Mouse (Mus musculus): Measurements from ENCODE around the gene Orc5. TPM values are rescaled to one million over a fixed set of nuclear protein-coding genes. Genes with fewer than 3 reads are reported as not detected.
"Not testable (repeated sequence)": the region's sequence is repeated elsewhere in the genome, so short reads cannot be mapped to it uniquely, and the experiment has no call there.

Gene Orc5
- total RNA-seq, 1 experiment from 2014 or later = 20.5 TPM

DNA sequence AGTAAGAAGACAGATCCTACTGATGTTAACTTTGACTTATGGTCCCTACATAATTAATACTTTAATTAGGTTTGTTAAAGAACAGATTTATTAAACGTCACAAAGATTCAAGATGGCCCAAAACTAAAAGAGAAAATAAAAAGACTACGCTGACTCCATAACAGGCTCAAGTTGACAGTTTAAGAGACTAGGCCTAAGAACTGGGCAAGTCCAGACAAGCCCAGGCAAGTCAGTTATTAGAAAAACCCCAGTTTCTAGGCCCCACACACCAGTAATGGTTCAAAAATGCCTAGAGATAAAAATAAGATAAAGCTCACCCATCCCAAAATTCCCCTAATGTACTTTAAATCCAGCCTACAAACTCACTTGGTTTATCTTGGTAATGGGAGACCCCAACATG is 7.6 kb downstream of the Orc5 start:
- no peak for ATAC-seq (ENCODE audit: extremely low read depth, insufficient number of reproducible peaks, low FRiP score, poor library complexity, severe bottlenecking)

DNA sequence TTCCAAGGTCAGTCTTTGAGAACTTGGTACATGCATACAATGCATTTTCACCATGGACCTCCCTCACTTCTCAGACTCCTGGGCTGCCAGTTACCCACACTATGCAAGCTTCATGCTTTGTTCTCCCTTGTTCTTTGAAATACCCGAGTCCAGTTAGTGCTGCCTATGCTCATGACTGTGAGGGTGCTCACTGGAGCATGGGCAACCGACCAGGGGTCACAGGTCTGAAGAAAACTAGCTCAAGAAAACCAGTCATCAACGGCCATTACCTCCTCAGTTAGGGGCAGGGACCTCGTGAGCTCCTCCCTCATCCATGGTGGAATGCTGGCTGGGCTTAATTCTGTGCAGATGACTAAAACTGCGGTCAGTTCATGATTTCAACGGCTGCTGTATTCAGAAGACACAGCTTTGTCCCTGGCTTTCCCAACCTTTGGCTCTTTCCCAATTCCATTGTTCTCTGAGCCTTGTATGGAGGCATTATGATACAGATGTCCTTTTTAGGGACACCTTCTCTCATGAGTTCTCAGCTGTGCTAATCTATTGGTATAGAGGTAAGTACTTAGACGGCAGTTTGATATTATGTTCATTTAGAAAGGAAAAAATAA is 11.1 kb downstream of the Orc5 start:
- ATAC-seq (ENCODE audit: extremely low read depth, insufficient number of reproducible peaks, low FRiP score, poor library complexity, severe bottlenecking) = no peak

DNA sequence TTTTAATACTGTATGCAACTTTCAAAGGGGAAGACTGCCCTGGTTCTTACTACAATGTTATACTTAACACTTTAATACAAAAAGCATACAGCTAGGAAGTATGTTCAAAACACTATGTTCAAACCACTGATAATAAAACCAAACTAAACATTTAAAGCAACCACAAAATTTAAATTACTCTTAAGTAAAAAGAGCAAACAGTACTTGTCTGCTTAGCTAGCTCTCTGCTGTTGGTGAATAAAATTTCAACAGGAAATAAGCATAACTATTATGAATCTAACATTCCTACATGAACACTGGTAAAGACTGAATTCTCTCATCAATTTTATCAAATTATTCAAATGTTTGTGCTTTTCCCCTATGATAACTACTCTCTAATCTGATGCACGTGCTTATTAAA is 13.5 kb downstream of the Orc5 start:
- ATAC-seq (ENCODE audit: extremely low read depth, insufficient number of reproducible peaks, low FRiP score, poor library complexity, severe bottlenecking) = no peak

DNA sequence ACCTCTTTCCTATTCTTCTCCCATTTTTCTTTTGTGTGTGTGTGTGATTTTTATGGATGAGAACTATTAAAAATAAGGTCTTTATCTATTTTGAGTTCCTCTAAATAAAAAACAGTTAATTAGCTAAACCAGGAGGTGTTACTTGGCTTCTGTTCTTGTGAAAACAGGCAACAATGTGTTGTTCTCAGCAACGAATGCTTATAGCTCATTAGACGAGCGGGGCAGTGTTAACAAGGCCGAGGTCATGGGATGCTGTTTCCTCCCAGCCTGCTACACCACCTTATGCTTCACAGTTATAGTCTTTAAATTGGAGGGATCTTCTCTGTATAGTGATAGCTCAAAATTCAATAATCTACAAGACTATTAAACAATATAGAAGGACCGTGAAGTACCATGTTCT is 17.7 kb downstream of the Orc5 start:
- ATAC-seq (ENCODE audit: extremely low read depth, insufficient number of reproducible peaks, low FRiP score, poor library complexity, severe bottlenecking) = no peak

DNA sequence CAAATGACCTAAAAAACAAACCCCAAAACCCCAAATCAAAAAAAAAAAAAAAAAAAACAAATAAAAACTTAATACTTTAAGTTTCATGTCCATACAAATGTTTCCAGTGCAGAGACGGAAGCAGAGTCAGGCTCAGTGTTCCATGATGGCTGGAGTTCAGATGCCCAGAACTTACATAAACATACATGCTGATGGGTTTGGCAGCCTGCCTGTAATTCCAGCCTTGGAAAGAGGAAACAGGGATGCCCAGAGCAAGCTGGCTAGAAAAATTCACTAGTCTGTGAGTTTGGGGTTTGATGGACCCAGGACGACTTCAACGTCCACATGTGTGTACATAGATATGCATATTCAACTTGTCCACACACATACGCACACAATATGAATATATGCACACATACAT is 27.6 kb downstream of the Orc5 start:
- ATAC-seq (ENCODE audit: extremely low read depth, insufficient number of reproducible peaks, low FRiP score, poor library complexity, severe bottlenecking) = no peak

DNA sequence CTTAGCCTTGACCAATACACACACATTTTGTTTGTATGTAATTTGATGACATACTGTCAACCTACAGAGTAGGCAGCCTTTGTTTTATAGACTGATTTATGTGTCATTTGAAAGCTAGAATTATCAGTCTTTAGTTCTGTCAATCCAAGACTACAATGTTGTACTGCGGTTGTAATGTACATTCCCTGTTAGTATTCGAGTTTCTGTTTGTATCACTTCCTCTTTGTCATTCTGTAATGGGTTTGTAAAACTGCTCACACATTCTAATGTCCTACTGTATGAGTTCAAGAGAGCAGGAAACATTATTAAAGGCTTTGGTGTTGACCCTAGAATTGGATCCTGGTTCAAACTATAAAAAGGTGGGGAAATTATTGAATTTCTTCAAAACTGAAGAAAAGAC is 30.5 kb downstream of the Orc5 start:
- ATAC-seq (ENCODE audit: extremely low read depth, insufficient number of reproducible peaks, low FRiP score, poor library complexity, severe bottlenecking) = no peak

DNA sequence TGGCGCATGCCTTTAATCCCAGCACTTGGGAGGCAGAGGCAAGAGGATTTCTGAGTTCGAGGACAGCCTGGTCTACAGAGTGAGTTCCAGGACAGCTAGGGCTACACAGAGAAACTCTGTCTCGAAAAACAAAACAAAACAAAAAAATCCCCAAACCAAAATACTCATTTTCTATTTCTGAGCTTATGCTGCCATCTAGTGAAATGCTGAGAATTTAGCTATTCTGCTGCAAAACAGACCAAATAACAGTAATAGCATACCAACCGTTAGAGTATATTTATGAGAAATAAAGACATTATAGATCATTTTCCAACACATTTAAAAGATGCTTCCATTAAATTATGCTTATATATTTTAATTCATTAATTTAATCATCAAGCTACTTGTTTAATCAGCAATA is 34.5 kb downstream of the Orc5 start:
- not testable (repeated sequence) for ATAC-seq (ENCODE audit: extremely low read depth, insufficient number of reproducible peaks, low FRiP score, poor library complexity, severe bottlenecking)

DNA sequence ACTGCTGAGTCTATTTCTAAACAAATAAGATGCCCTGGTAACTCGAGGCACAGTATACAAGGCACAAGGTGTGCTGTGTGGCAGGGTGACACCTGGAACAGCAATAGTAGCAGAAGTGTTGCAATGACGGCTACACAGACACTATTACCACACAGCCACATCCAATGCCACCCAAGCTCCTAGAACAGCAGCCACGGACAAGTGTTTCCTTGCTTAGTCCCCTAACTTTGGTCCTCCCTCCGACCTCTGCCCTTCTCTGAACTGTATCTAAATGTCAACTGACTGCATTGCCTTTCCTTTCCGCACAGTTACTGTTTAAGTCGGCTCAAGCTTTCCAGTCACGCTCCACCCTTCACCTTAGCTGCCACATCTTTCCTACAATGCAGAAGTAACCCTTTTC is 36.0 kb downstream of the Orc5 start:
- not testable (repeated sequence) for ATAC-seq (ENCODE audit: extremely low read depth, insufficient number of reproducible peaks, low FRiP score, poor library complexity, severe bottlenecking)

DNA sequence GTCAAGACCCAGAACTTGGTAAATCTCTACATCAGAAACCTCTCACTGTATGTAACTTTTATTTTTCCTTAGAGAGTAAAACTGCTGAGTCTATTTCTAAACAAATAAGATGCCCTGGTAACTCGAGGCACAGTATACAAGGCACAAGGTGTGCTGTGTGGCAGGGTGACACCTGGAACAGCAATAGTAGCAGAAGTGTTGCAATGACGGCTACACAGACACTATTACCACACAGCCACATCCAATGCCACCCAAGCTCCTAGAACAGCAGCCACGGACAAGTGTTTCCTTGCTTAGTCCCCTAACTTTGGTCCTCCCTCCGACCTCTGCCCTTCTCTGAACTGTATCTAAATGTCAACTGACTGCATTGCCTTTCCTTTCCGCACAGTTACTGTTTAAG is 37.6 kb downstream of the Orc5 start:
- not testable (repeated sequence) for ATAC-seq (ENCODE audit: extremely low read depth, insufficient number of reproducible peaks, low FRiP score, poor library complexity, severe bottlenecking)

DNA sequence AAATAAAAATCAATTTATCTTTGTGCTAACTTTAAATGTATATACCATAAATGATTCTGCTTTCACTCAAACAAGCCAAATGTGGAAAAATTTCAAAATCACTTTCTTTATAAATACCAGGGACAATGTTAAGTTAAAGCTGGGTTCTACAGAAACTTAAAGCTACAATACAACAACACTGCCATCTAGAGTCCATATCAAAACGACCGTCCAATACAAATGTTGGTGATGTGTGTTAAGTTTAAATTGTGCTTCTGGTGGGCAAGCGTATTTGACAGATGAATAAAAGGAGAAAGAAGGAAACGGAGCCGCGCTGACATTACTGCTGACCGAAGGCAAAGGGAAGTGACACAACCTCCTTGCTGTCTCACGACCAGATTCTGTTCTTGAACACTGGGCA is 38.4 kb downstream of the Orc5 start:
- no peak for ATAC-seq (ENCODE audit: extremely low read depth, insufficient number of reproducible peaks, low FRiP score, poor library complexity, severe bottlenecking)

DNA sequence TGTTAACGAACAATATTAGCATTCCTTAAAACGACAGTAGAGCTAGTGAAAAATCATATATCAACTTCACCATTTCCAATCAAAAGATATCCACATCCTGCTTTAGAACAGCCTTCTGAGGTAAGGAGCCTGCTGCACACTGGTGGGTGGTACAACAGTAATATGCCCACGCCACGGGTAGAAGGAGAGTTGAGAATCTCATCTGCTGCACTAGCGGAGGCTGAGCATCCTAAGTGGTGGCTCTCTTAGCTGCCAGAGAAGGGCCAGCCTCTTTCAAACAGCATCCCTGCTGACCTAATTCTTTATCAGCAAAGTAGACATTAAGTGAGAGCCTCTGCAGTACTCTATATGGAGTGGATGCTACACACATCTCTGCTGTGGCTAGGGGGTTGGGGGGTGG is 41.7 kb downstream of the Orc5 start:
- no peak for ATAC-seq (ENCODE audit: extremely low read depth, insufficient number of reproducible peaks, low FRiP score, poor library complexity, severe bottlenecking)

DNA sequence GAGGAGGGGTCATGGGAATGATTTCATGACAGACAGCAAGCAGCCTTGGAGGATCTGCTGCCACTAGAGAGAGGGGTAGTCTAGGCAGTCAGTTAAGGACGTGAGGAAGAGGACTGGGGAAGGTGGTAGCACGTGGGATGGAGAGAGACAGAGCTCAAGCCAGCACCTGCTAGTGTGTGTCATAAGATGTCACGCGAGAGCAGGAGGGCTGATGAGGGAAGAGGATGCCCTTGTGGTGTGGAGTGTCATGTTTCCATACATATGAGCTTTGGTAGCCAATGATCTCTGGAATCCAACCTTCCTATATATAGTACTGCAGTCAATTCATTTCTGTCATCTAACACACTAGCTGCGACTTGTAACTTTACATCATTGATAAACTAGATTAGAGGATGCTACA is 50.8 kb downstream of the Orc5 start:
- no peak for ATAC-seq (ENCODE audit: extremely low read depth, insufficient number of reproducible peaks, low FRiP score, poor library complexity, severe bottlenecking)

DNA sequence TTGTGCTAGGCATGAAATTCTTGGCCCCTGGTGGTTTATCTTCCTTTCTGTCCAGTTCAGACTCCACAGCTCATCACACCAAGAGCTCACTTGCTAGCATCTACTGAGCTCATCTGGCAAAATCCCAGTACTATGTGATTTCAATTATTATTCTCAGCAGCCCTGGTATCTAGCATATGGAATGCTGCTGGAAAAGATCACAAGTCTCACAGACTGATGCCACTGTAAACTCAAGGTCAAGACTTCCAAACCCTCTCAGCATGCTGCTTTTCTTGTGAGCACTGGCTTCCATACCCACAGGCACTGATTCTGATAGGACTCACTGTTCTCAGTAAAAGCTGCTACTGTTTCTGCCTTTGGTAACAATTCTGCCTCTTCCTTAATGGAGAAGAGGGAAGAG is 59.1 kb downstream of the Orc5 start:
- ATAC-seq (ENCODE audit: extremely low read depth, insufficient number of reproducible peaks, low FRiP score, poor library complexity, severe bottlenecking) = no peak

DNA sequence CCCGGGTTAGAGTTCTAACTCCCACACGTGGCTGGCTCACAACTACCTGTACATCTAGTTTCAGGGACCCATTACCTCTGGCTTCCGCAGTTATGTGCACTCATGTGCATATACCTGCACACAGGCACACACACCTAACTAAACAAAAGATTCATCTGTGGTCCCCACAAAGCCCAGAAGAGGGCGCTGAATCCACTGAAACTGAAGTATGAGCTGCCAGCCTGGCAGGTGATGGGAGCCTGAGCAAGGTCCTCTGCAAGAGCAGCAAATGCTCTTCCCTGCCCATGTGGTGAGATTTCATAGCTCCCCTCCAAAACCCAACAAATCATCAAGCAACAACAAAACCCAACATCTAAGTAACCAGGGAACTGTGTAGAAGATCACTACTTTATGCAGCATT is 61.1 kb downstream of the Orc5 start:
- ATAC-seq (ENCODE audit: extremely low read depth, insufficient number of reproducible peaks, low FRiP score, poor library complexity, severe bottlenecking) = no peak

DNA sequence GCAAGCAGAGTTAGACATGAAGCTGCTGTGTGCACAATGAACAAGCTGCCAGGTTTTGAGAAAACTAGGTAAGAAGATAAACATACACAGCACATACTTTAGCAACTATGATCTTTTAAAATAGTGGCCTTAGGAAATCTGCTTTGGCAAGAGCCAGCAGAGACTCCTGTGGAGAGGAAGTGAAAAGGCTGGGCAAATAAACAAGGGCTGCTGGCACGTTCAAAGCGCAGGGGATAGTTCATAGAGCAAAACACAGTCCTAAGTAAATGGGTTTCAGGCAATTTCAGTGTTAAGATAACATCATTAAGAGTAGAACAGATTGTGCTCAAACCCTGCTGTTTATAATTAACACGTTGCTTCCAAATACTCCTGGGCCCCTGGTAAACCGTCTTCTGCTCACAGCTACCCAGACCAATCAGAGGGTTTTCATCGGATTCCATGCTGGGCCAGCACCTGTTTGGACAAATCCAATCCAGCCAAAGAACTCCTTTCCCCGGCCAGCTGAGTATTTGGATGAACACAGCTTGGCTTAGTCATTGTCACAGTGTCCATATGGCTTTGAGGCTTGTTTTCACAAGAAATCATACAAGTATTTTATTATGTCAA is 63.5 kb downstream of the Orc5 start:
- no peak for ATAC-seq (ENCODE audit: extremely low read depth, insufficient number of reproducible peaks, low FRiP score, poor library complexity, severe bottlenecking)

DNA sequence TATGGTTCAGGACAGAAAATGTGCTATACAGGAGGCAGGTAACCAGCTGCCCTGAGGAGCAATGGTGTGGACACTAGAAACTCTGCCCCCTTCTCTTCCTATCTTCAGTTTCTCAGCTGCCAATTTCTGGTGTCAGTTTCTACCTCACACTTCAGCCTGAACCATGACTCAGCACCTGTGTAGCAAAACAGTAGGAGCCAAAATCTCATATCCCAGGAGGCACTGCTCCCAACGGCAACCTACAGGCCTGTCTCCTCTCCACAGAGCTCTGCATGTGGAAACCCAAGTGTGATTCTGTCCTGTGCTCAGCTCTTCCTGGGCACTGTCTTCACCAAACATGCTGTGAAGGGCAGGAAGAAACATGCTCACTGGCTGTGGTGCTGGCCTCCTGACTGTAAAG is 64.5 kb downstream of the Orc5 start:
- no peak for ATAC-seq (ENCODE audit: extremely low read depth, insufficient number of reproducible peaks, low FRiP score, poor library complexity, severe bottlenecking)

DNA sequence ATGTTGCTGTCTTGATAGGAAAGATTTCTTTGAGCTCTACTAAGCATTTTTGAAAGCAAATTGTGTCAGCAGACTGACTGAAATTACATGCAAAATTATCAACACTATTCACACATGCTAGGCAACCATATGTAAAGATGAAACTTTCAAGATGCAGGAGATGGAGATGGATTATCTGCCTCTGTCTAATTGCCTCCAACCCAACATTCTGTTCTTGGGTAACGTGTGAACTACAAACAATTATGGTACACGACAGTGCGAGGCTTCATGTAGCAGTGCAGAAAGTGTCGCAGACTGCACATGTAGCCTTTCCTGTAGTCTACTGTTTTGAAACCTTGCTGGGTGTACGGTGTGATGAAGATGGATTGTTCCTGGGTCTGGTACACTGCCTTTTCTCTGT is 67.7 kb downstream of the Orc5 start:
- ATAC-seq (ENCODE audit: extremely low read depth, insufficient number of reproducible peaks, low FRiP score, poor library complexity, severe bottlenecking) = no peak

DNA sequence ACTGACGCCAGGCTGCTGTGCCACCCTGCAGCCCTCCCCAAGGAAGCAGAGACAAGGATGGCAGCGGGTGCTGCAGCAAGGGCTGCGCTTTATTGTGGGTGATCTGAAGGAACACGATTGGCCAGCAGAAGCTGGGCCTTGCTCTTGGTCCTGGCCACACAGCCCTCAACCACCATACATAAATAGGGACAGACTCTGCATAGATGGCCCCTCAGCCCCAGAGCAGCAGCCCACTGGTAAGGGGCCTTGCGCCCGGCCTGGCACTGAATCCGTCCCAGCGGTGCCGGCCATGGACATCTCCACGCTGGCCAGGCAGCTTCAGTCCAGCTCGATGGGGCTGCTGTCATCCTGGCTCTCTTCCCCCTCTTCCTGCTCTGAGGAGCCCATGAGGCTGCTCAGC is 77.8 kb downstream of the Orc5 start:
- not testable (repeated sequence) for ATAC-seq (ENCODE audit: extremely low read depth, insufficient number of reproducible peaks, low FRiP score, poor library complexity, severe bottlenecking)

DNA sequence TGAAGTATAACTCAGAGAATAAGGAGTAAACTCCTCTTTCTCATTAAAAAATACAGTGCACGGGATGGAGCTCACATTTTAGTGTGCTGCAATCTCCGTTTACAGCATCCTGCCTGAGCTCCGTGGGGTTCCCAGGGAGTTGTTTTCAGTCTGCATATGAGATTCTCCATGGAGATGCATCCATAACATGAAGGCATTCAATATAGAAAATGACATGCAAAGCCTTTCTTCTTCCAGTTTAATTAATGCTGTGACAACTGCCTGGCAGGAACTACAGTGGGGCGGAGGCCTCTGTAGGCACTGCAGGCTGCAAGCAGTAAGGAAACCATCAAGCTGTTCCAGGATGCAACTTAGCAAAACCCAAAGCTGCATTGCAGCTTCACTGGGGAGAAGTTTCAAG is 79.0 kb downstream of the Orc5 start:
- ATAC-seq (ENCODE audit: extremely low read depth, insufficient number of reproducible peaks, low FRiP score, poor library complexity, severe bottlenecking) = no peak

DNA sequence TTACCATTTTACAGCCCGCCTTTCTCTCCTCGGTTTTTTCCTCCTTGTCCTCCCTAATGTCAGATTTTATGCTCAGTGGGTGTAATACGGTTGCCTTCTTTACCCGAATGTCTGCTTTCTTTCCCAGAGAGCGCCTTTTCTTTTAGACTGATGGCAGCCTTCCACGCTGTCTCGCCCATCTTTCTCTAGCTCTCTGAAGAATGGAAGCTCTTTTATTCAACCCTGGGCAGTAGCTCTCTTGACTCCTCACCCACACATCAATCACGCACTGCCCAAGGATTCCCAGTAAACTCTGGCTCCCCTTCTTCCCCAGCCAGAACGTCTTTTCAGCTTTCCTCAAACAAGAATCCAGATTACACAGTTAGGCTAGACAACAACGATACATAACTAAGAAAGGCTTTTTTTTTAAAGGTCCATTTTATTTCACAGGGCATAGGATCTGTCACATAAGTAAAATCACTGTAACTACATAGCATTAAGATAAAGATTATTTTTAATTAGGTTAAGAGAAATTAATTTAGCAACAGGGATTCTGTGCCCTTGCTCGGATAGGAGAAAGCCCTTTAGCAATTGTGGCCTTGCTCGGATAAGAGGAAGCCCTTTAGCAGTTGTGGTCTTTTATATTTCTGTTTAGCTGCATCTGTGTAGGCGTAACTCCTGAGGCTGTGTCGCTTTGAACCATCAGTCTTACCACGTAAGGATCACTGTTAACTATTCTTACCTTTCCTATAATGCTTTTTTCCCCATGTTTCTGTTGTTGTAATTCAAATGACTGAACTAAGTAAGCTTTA is 97.2 kb downstream of the Orc5 start:
- no peak for ATAC-seq (ENCODE audit: extremely low read depth, insufficient number of reproducible peaks, low FRiP score, poor library complexity, severe bottlenecking)
